Mouse (Mus musculus) G1E (cell line): ENCODE results near the gene Ebf1.

Source experiments
- CTCF ChIP-seq: IDR thresholded peaks from 2 replicates; pipeline ENCODE4 v1.5.1; 2012; ENCODE audit warnings: low read depth, low read length, inconsistent platforms, mixed read lengths
- TAL1 ChIP-seq: conservative IDR thresholded peaks from 2 replicates; pipeline ENCODE4 v1.6.1; 2012; ENCODE audit warnings: low read depth, low read length, inconsistent platforms, mixed read lengths

- TF ChIP-seq TAL1 (no peak), CTCF (no peak)
Measured at GRCm38 (mm10) chr11:45008760-45009159, 391.6 kb downstream of the Ebf1 start.
